Mouse (Mus musculus): ENCODE measurements around the gene Runx3.

Runx3 gene

DNA sequence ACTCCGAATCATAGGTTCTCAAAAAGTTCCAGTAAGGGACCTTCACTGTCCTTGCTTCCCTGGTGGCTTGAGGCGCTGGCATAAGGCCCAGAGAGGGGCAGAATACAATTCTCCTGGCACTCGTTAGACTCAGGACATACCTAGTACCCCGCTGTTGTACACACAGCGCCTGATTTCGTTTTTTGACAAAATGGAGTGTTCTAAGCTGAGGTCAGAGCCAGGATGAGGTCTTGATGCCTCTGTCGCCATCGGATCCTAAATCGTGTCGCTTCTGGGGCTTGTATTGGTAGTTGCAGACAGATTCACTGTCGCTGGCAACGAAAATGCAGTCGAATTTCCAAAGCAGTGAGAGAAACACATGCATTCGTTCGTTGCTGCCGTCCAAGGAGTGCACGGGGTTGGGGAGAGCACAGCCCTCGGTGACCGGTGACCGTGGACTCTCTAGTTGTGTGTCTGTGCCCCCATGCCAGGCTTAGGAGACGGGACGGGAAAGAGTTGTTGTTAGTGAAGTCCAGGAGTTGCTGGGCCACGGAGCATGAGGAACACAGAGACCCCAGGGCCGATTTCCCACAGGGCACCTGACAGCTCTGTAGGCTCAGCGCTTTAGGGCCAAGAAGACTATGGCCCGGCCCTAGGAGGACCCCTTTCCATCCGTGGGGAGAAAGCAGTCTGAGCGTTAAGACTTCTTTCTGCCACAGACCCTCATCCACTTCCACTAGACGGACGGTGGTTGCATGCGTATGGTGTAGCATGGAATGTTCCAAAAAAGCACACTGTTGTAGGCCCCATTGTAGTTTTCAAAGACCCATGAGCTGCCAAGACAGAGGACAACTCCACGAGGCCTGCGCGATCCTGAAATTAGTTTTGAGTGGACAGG, 30.9 kb downstream of the Runx3 start:
- no peak for DNase-seq

DNA sequence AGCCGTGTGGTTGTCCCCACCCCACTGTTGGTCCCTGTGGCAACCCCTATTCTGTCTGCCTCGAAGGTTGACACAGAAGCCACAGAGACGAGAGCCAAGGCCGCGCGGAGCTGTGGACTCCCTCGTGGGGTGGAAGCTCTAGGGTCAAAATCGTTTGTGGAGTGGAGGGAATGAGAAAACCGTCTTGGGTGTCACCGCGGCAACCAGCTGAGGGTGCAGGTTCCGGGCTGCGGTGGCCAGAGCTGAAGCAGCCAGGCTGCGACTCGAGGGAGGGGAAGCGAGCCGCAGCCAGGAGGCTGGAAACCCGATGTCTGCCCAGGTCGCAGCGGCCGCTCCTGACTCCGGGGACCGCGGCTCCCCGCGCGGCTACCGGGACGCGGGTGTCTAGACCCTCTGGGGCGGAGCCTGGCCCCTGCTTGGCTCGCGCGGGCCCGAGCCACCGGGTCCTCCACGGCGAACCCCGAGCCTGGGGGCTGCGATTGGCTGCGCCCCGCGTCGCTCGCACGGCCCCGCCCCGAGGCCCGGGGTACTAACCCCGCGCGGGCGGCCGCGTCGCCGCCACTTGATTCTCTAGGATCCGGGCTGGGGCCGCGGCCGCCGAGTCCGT, 31.6 kb downstream of the Runx3 start:
- no peak for DNase-seq

DNA sequence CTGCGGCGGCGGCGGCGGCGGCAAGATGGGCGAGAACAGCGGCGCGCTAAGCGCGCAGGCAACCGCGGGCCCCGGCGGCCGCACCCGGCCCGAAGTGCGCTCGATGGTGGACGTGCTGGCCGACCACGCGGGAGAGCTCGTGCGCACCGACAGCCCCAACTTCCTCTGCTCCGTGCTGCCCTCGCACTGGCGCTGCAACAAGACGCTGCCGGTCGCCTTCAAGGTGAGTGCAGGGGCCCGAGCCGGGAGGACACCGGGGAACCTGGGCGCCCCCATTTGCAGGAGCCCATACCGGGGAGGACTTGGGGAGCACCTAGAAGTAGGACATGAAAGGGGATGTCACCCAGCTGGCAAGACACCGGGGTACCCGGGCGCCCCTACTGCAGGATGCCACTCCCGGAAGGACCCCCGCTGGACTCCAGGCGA, 32.4 kb downstream of the Runx3 start:
- no peak for DNase-seq

DNA sequence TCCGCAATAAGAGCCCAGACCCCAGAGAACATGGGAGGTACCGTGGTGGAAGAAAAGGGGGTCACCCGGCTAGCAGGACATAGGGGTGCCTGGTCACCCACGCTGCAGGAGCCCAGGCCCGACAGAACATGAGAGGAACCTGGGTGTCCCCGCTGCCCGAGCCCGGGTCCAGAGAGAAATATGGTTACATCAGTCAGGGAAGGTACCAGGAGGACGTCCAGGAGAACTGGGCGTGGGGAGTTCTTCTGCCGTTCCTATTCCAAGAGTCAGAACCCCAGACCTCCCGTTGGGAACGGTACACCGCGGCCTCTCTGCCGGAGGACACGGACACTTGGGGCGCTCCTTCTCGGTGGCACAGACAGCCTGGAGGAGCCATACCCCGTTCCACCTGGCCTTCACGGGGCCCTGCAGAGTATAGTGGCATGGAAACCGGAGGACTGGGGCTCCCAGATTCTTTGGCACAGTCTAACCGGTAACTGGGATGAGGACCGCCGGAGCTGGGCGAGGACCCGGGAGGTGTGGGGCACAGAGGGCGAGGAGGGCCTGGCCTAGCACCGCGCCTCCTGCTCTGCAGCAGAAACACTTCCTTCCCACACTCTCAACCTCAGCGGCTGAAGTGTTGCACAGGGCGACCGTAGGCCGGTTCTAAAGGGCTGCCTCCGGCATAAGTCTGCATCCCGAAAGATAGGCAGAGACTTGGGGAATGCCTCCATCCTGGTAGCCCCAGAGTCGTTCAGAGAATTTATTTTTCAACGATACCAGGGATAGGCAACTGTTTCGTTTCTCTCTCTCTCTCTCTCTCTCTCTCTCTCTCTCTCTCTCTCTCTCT, 33.0 kb downstream of the Runx3 start:
- no peak for DNase-seq

DNA sequence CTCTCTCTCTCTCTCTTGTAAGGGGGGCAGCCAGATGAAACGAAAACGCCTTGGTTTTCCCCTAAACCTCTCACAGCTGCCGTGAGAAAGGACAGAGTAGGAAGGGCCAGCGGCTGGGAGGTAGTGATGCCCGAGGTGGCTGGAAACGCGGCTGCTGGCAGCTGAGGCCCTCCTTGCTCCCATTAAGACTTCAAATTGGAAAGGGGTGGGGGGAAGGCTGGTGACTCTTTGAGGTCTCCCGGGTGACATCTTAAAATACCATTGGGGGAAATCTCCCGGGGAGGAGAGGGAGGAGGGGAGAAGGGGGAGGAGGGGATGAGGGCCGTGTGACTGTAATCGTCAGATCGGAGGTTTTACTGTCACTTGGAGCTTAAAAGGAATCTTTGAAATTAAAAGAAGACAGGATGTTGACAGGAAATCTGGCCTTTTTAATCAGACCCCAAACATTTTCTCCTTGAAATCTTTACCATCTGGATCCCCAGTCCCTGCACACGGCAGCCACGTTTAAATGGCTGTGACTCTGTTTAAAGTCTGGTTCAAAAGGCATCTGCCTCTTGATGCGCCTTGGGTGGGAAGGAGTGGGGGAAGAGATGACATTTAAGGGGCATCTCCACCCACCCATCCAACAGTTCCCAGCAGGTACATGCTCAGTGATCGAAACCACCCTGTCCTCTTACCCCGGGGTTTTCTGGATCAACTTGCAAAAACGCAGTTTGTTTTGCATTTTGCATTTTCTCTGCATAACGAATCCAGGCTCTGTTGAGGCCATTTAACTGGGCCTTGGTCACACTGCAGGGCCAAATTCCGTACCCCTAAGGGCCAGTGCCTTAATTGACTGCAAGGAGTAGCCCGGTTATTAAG, 33.9 kb downstream of the Runx3 start:
- DNase-seq = no peak

DNA sequence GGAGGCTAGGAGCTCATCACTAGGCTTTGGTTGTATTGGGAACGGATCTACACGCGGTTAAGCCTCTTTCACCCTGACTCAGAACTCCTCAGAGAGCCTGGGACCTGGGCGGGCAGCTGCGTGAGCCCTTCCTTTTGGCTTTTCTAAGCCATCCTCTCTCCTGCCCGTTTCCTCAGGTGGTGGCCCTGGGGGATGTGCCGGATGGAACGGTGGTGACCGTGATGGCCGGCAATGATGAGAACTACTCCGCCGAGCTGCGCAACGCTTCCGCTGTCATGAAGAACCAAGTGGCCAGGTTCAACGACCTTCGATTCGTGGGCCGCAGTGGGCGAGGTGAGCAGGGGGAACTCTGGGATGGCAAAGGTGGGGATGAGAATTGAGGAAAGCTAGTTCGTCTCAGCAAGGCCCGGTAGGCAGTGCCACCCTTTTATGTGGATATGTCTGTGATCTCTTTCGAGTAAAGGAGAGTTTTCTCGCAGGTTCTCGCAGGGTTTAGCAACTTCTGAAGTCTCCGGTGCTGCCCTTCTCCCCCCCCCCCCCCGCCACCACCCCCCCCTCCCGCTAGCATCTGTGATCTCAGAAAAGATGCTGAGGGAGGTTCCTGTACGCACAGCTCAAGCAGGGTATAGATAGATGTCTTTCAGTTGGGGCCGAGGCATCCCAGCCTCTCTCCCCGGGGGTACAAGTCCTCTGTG, 34.8 kb downstream of the Runx3 start:
- no peak for DNase-seq

DNA sequence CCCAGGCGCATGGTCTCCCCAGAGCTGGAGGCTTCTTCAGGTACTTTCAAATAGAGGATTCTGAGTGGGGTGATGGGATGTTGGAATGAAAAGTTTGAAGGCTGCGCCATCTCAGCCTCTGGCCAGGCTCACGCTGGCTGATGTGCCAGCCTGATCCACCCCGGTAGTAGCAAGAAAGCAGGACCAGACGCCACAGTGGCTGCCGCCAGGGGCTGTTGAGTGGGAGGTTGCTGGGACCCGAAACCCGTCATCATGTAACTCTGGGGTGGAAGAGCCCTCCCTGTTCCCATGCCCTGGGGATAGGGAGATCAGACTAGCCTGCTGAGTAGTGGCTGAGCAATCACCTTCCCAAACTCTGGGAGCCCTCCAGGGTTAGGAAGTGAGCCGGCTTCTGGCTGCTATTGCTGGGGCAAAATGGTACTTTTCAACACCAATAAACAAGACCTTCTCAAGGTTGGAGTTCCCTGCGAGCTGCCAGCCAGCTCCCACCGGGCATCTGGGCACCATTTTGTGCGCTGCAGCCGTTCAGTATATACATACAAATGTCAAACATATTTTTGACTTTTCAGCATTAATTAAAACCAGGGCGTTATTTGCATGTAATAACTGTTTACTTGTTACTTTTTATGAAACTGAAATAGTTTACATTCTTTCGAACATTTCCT, 35.5 kb downstream of the Runx3 start:
- no peak for DNase-seq

DNA sequence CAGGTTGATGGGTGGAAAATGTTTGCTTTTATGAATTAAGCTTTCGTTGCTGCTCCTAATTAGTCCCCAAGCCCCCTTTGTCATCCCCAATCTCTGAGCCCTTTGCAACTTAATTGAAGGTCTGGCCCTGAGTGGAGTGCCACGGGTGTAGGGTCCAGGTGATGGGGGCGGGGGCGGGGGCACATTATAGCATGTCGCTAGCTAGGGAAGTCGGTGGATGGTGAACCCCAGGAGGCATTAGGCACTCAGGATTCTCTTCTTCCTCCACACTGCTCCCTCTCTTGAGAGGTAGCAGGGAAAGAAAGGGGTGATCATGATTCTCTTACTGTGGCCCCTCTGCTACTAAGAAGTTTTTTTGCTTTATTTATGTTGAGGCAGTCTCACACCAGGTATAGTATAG, 36.1 kb downstream of the Runx3 start:
- no peak for DNase-seq

DNA sequence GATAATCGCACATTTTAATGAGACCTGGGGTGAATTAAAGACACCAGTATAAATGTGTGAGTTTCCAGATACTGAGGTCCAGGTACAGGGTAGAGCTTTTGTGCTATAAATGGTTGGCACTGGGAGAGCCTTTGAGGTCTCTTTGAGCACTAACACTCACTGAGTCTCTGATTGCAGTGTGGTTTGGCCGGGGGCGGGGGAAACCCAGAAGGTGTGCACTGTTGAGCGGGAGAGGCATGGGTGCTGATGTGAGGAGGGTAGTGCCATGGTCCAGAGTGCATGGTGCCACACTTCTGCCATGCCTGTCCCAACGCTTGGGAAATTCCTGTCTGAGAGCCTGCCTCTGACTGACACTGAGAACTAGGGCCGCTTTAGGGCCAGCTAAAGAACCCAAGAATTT, 36.9 kb downstream of the Runx3 start:
- no peak for DNase-seq

DNA sequence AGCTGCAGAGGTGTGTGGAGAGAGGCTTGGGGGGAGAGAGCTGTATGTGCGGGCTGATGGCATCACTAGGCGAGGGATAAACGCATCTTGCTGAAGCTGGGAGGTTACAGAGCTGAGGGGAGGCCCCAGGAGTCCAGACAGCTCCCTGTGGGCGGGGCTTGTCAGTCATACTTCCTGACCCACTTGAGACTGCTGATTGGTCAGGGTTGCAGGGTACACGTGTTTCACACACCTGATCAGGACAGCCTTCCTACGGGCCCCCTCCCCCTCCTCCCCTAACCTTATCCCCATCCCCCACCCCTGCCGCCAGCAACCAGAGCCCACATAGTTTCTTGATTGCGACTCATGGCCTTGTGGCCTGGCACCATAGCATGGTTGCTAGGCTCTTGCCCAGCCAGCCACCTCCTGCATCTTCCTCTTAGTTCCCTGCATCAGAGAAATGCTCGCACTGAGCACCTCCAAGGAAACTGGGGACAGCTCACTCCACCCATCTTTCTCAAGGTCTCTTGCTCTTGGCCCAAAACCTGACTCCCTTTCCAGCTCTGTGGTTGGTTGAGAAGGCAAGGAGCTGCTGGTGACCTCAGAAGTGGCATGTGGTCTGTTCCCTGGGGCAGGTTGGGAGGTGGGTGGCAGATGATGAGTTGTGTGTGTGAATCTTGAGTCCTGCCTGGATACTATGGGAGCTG, 38.4 kb downstream of the Runx3 start:
- no peak for DNase-seq

DNA sequence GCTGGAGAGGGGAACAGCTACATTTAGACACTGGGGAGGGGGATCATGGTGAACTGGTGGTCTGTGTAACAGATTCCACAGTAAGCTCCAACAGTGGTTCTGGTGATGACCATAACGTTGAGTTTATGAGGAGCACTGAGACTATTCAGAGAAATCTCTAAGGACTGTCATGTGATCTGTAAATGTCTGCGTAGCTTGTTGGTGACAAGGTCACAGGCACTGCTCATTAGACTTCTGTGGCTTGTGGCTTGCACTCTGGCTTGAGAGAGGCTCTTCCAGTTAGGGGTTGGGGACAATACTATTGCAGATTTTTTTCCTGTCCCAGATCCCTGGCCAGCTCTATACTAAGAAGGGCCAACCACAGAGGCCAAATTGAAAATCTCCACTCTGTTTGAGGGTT, 39.2 kb downstream of the Runx3 start:
- no peak for DNase-seq

DNA sequence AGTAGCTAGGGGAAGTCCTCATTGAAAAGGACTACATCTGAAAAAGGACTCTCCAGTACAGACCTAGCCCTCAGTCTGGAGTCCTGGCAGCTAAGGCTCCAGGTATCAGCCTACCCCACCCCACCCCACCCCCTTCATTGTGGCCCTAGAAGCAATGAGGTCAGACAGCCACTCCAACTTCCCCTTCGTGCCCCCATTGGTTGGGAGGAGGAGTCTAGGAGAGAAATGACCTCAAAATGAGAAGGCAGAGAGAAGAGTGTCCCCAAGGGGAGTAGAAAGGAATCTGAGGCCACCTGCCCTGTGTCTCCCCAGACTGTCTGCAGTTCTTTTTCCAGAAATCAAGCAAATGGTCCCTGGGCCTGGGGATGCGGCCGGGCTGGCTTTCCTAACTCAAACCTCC, 39.7 kb downstream of the Runx3 start:
- no peak for DNase-seq

DNA sequence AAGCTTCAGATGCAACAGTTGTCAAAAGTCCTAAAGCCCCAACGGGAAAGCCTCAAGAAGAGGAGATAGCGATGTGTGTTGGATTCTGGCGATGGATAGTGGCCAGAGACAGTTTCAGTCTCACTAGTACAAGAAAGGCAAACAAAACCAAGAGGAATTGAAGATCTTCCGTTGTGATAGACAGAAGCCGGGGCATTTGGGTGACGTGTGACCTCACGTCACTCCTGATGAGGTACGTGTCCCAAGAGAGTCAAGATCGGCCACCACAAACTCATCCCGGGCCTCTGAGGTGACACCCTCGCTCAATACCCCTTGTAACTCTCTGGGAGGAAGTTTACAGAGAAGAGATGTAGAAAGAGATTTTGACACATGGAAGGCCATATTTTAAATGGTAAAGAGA, 41.0 kb downstream of the Runx3 start:
- DNase-seq = no peak

DNA sequence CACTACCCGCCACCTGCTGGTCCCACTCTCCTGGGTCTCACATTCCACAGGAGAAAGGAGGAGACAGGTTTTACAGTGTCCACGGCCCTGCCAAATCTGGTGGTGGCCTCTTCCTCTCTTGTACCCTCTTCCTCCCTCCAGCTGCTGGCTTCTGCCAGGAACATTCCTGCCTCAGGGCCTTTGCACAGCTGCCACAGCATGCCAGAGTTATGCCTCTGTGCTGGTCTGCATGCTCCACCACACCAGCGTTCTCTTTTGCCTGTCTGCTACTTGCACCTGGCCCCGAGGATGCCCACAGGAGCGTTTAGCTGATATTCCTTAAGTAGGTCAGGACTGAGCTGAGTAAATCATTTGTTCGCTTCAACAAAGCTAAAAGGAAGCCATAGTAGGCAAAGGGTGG, 45.3 kb downstream of the Runx3 start:
- DNase-seq = no peak

DNA sequence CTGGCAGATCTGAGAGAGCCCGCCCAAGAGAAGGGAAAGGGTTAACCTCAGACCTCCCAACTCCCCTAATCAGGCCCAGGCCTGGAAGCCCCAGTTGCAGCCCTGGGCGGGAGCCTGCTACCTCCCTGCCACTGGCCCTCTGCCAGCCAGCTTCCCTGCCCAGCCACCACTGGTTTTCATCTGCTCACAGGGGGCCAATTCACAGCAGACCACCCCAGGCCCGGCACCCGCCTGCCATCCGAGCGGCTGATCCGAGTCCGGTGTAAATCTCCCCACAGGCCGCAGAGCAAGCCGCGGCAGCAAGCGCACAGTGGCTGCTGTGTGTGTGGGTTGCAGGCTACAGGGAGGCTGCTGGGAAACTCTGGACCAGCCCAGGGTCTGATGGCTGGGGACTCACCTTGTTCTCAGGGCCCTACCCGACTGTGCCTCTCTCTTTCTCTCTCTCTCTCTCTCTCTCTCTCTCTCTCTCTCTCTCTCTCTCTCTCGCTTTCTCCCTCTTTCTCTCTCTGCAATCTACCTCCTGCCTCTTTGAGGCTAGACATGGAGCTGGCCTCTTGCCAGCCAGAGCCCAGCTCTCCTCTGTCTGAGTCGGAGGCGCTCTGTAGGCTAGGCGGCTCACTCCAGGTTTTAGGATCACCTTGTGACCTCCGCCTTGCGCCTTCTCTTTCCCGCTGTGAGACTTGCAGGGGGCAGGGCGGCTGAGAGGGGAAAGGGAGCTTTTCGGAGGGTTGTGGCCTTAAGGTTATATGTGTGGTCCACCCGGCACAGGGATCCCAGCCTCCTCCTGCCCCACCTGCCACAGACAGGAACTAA, 46.2 kb downstream of the Runx3 start:
- no peak for DNase-seq

DNA sequence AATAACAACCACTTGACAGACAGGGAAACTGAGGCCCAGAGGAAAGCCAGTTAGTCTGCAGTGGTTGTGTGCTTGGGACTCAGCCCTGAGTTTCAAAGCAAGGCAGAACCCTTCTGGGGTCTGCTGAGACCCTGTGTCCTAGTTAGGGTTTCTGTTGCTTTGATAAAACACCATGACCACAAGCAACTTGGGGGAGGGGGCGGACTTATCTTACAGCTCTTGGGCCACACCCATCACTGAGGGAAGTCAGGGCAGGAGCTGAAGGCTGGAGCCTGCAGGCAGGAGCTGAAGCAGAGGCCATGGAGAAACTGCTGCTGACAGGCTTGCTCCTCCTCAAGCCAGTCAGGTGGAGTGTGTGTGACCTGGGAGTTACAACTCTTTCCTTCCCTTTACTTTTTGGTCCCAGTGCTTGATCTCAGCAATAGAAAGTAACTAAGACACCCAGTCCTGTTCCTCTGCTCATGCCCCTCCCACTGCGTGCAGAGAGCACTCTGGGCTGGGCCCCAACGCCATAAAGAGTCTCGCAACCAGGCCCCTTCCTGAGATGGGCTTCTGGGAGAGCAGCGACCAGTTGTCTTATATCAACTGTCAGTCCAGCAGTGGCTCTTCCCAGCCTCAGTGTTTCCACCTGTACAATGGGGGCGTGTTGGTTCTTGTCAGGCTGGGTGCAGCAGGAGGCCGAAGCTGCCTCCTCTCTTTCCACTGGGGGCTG, 47.5 kb downstream of the Runx3 start:
- DNase-seq = no peak

DNA sequence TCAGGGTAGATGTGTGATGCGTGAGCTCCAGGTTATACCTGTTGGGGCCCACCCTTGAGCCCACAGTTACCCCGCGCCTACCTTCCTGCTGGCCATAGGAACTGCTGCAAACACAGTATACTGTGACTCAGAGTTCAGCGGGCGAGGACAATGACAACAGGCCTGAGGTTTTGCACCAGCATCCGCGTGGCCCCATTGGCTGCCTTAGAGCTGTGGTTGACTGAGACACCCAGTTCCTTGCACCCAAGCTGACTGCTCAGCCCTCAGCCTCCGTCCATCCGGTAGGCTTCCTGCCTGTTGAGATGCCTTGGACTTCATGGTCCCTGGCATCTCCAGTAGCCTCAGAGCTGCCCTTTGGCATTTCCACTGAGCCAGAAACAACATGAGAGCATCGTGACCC, 48.6 kb downstream of the Runx3 start:
- DNase-seq = no peak

DNA sequence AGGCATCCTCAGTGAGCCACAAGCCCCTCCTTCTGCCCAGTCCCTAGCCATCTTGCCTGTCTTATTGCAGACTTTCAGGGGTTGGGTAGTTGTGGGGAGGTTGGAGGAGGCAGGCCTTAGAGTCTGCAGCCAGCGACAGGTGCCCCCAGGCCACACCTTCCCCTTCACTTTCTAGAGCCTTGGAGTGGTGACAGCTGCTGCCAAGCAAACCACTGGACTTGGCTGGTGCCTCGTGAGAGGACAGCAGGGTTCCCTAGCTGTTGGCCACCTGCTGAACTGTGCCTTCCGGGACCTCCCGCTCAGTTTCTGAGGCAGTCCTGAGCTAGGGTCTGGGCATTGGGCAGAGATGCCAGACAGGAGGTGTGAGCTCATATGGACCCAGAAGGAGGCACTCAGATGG, 49.0 kb downstream of the Runx3 start:
- DNase-seq = no peak

DNA sequence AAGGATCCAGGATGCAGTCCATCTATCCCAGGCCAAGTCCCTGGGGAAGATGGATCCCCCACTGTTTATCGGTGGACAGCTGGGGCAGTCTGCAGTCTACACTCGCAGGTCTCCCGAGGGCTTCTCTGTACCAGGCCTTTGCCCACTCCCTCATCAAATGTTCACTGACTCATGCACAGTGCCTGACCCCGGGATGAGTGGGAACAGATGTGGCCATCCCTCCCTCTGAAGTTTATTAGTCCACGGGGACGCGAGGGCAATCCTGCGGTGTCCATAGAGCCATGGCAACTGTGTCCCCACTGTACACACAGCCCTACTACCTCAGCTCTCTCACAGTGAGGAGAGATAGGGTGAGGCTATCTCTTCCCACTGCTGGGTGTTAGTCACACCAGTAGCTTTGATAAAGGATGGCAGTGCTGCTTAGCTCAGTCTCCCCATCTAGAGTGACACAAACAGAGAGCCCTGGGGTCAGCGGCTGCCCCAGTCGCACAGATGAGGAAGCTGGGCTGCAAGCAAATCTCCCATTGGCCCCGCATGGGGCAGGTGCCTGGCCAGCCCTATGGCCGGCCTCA, 50.9 kb downstream of the Runx3 start:
- no peak for DNase-seq

Data from cerebellum, adult 9-10 months (tissue).